Comparison of ENCODE assay signal across 12 mouse cellular contexts in genomic region chr9:53375907-53376306, GRCm38 (mm10). TPM values are rescaled to one million over a fixed set of nuclear protein-coding genes. Genes with fewer than 3 reads are reported as not detected.
A peak's percentile ranks its signal among the peaks of the same experiment; 100 is the strongest.
DNase-seq lines count a peak whose midpoint lies in the region; ATAC-seq and TF ChIP-seq lines count a peak whose summit lies in the region.
"Had no signal": no experiment of that assay in that cellular context is flagged by ENCODE, and none has a peak within 500 bp of the region (broad histone marks: within the 10 kb centered on the region; RNA-seq: fewer than 3 reads in every experiment).

No protein-coding gene starts in this region.

- no peak overlapping the region for H3K27ac ChIP-seq in liver, embryonic 14.5 days
- H3K27ac ChIP-seq in liver, embryonic 12.5 days, result no peak overlapping the region
- peak overlapping the region; percentile 53 for H3K27ac ChIP-seq in heart, embryonic 16.5 days (ENCODE audit: low read length)
- no peak overlapping the region for H3K27ac ChIP-seq in neural tube, embryonic 15.5 days (replicated peaks)
- no peak overlapping the region for H3K27ac ChIP-seq in midbrain, embryonic 15.5 days

- no peak overlapping the region for H3K4me2 ChIP-seq in liver, embryonic 14.5 days (ENCODE audit: low read depth)
- H3K4me2 ChIP-seq in liver, embryonic 12.5 days, result no peak overlapping the region
- no peak overlapping the region for H3K4me2 ChIP-seq in heart, embryonic 16.5 days (ENCODE audit: low read depth, low read length)
- H3K4me2 ChIP-seq in neural tube, embryonic 15.5 days, result no peak overlapping the region
- no peak overlapping the region for H3K4me2 ChIP-seq in midbrain, embryonic 15.5 days

- no peak for DNase-seq in liver, embryonic 14.5 days (ENCODE audit: low read depth in 3 of 3, low spot score in 3 of 3)
- DNase-seq in adrenal gland, adult 2 months, result peak; percentile 63
- DNase-seq in lung, postnatal 25 days (ENCODE audit: low spot score), result peak; percentile 48
- no peak for DNase-seq in T-cell, adult 2 months (ENCODE audit: low spot score)
- DNase-seq: cerebellum, adult 9-11 months; gastrocnemius, postnatal 10 days; layer of hippocampus, adult 9-11 months had no signal

- H3K4me1 ChIP-seq in liver, embryonic 14.5 days (replicated peaks; ENCODE audit: control insufficient read depth in 2 of 2, insufficient read depth in 2 of 2, low read length in 1 of 2), result 0 out of 4 replicates have a peak, but pooled peaks cover 0 to 4% of the 10 kb centered on the region in 2 experiments
- H3K4me1 ChIP-seq in liver, embryonic 12.5 days, result 0 out of 2 replicates have a peak, but pooled peaks cover 5% of the 10 kb centered on the region
- peaks cover 5% of the 10 kb centered on the region; the same call in 1 of the 2 replicates for H3K4me1 ChIP-seq in heart, embryonic 16.5 days (ENCODE audit: control insufficient read depth, insufficient read depth, low read length)
- H3K4me1 ChIP-seq in neural tube, embryonic 15.5 days, result no peaks in the 10 kb centered on the region
- no peaks in the 10 kb centered on the region for H3K4me1 ChIP-seq in midbrain, embryonic 15.5 days

- H3K9ac ChIP-seq in liver, embryonic 14.5 days (replicated peaks), result no peak overlapping the region
- no peak overlapping the region for H3K9ac ChIP-seq in liver, embryonic 12.5 days
- H3K9ac ChIP-seq in heart, embryonic 16.5 days (ENCODE audit: low read length), result no peak overlapping the region
- no peak overlapping the region for H3K9ac ChIP-seq in neural tube, embryonic 15.5 days (replicated peaks)
- no peak overlapping the region for H3K9ac ChIP-seq in midbrain, embryonic 15.5 days

- H3K27me3 ChIP-seq in liver, embryonic 14.5 days (ENCODE audit: control insufficient read depth, insufficient read depth, low read length), result no peaks in the 10 kb centered on the region
- H3K27me3 ChIP-seq in liver, embryonic 12.5 days (replicated peaks), result no peaks in the 10 kb centered on the region
- no peaks in the 10 kb centered on the region for H3K27me3 ChIP-seq in heart, embryonic 16.5 days (ENCODE audit: control insufficient read depth, insufficient read depth, low read length)
- no peaks in the 10 kb centered on the region for H3K27me3 ChIP-seq in neural tube, embryonic 15.5 days (replicated peaks)
- H3K27me3 ChIP-seq in midbrain, embryonic 15.5 days (replicated peaks), result no peaks in the 10 kb centered on the region

- no peaks in the 10 kb centered on the region for H3K9me3 ChIP-seq in liver, embryonic 14.5 days (ENCODE audit: control insufficient read depth, low read length)
- H3K9me3 ChIP-seq in liver, embryonic 12.5 days (replicated peaks), result no peaks in the 10 kb centered on the region
- H3K9me3 ChIP-seq in heart, embryonic 16.5 days (replicated peaks; ENCODE audit: control insufficient read depth, low read length), result no peaks in the 10 kb centered on the region
- no peaks in the 10 kb centered on the region for H3K9me3 ChIP-seq in neural tube, embryonic 15.5 days (replicated peaks)
- H3K9me3 ChIP-seq in midbrain, embryonic 15.5 days, result no peaks in the 10 kb centered on the region

- H3K36me3 ChIP-seq in liver, embryonic 14.5 days (replicated peaks; ENCODE audit: control insufficient read depth, insufficient read depth, low read depth), result no peaks in the 10 kb centered on the region
- no peaks in the 10 kb centered on the region for H3K36me3 ChIP-seq in liver, embryonic 12.5 days
- no peaks in the 10 kb centered on the region for H3K36me3 ChIP-seq in heart, embryonic 16.5 days (ENCODE audit: control insufficient read depth, insufficient read depth)
- H3K36me3 ChIP-seq in neural tube, embryonic 15.5 days, result no peaks in the 10 kb centered on the region
- no peaks in the 10 kb centered on the region for H3K36me3 ChIP-seq in midbrain, embryonic 15.5 days (replicated peaks)

- TF ChIP-seq EP300 in liver, embryonic 14.5 days (IDR thresholded peaks at IDR 0.05; ENCODE audit: low read depth), result no peak

- no peak for ATAC-seq in liver, embryonic 14.5 days (ENCODE audit: insufficient read depth)
- ATAC-seq in liver, embryonic 12.5 days, result no peak
- 0 out of 2 replicates have a peak, but pooled peaks have one; percentile 37 for ATAC-seq in heart, embryonic 16.5 days (replicated peaks; ENCODE audit: extremely low read depth, insufficient read depth, low FRiP score)
- ATAC-seq in neural tube, embryonic 15.5 days (ENCODE audit: low FRiP score), result no peak
- no peak for ATAC-seq in midbrain, embryonic 15.5 days (replicated peaks)
- ATAC-seq: inflammation-experienced regulatory T-cells, adult 6 months had no signal

- 50% methylated on average over 4 of the region's 4 CpGs for WGBS in liver, embryonic 14.5 days (ENCODE audit: insufficient replicate concordance)
- 56% methylated on average over 4 of the region's 4 CpGs for WGBS in liver, embryonic 12.5 days (ENCODE audit: insufficient replicate concordance)
- 50% methylated on average over 4 of the region's 4 CpGs for WGBS in heart, embryonic 16.5 days
- WGBS in neural tube, embryonic 15.5 days, result 83% methylated on average over 4 of the region's 4 CpGs
- 78% methylated on average over 4 of the region's 4 CpGs for WGBS in midbrain, embryonic 15.5 days

- H3K4me3 ChIP-seq in liver, embryonic 14.5 days (ENCODE audit: insufficient read depth in 1 of 2, low read depth in 2 of 2, low read length in 2 of 2), result no peak overlapping the region
- H3K4me3 ChIP-seq in liver, embryonic 12.5 days, result no peak overlapping the region
- no peak overlapping the region for H3K4me3 ChIP-seq in heart, embryonic 16.5 days (ENCODE audit: low read length)
- H3K4me3 ChIP-seq in neural tube, embryonic 15.5 days (replicated peaks), result no peak overlapping the region
- H3K4me3 ChIP-seq in midbrain, embryonic 15.5 days, result no peak overlapping the region

- TF ChIP-seq CTCF in liver, embryonic 14.5 days (IDR thresholded peaks at IDR 0.05; ENCODE audit: low read depth), result peak; percentile 25; the same call in 1 of the 2 replicates

RNA-seq across cellular contexts. Expression of gene Kdelc2, which starts 7.9 kb away (rescaled TPM):
- polyA plus RNA-seq in liver, embryonic 14.5 days (2012; rRNA removed), result 0.96 and 1.5 TPM in 2 replicates
- polyA plus RNA-seq in liver, embryonic 14.5 days (2014; fragmentation: Nextera tagmentation; extraction: Ambion mirVana), result 2.3 and 3.0 TPM in 2 replicates
- 7.3 and 8.3 TPM in 2 replicates for polyA plus RNA-seq in liver, embryonic 12.5 days (2016; fragmentation: Nextera tagmentation; extraction: Ambion mirVana)
- 10 to 100 TPM; 11.2 to 11.5 TPM for total RNA-seq in adrenal gland, adult 2 months (2021)
- polyA plus RNA-seq in adrenal gland, adult 2 months (2012; rRNA removed), result 8.4 and 9.1 TPM in 2 replicates
- 21.9 and 23.4 TPM in 2 replicates for polyA plus RNA-seq in heart, embryonic 16.5 days (2015; fragmentation: Nextera tagmentation; extraction: Ambion mirVana)
- 7.6 and 10.2 TPM in 2 replicates for polyA plus RNA-seq in neural tube, embryonic 15.5 days (2015; fragmentation: Nextera tagmentation; extraction: Ambion mirVana)
- 5.8 and 6.6 TPM in 2 replicates for polyA plus RNA-seq in midbrain, embryonic 15.5 days (2015; fragmentation: Nextera tagmentation; extraction: Ambion mirVana)

RNA-seq across cellular contexts. Expression of gene 4930550C14Rik, which starts 26.2 kb away (rescaled TPM):
- 0.12 and 0.64 TPM in 2 replicates for polyA plus RNA-seq in liver, embryonic 14.5 days (2012; rRNA removed)
- 0.86 and 2.4 TPM in 2 replicates for polyA plus RNA-seq in liver, embryonic 14.5 days (2014; fragmentation: Nextera tagmentation; extraction: Ambion mirVana)
- polyA plus RNA-seq in liver, embryonic 12.5 days (2016; fragmentation: Nextera tagmentation; extraction: Ambion mirVana), result 0.89 and 1.0 TPM in 2 replicates
- 1 to 10 TPM; 1.2 to 2.3 TPM for total RNA-seq in adrenal gland, adult 2 months (2021)
- polyA plus RNA-seq in adrenal gland, adult 2 months (2012; rRNA removed), result 0.09 TPM in 1 of 2 replicates, not detected in the other
- polyA plus RNA-seq in heart, embryonic 16.5 days (2015; fragmentation: Nextera tagmentation; extraction: Ambion mirVana), result 0.92 and 0.99 TPM in 2 replicates
- 0.56 and 1.2 TPM in 2 replicates for polyA plus RNA-seq in neural tube, embryonic 15.5 days (2015; fragmentation: Nextera tagmentation; extraction: Ambion mirVana)
- polyA plus RNA-seq in midbrain, embryonic 15.5 days (2015; fragmentation: Nextera tagmentation; extraction: Ambion mirVana), result 0.13 and 0.28 TPM in 2 replicates

Comparison
In these comparisons a context has a peak if more than half of its experiments do, and no peak if none do; other contexts are left out.
1. DNase-seq: peak in adrenal gland, adult 2 months (single experiment) and lung, postnatal 25 days (single experiment); none in liver, embryonic 14.5 days (0 of 3) and T-cell, adult 2 months (single experiment).